Mouse (Mus musculus) C2C12 (cell line): Measurements from ENCODE around the gene Hlcs. TPM values are rescaled to one million over a fixed set of nuclear protein-coding genes. Genes with fewer than 3 reads are reported as not detected.

ENCODE experiments used
- H3K27me3 ChIP-seq: one replicate; pipeline ENCODE4 v1.6.1; 2011; ENCODE audit not compliant: control insufficient read depth, insufficient read depth, insufficient read length
- H3K36me3 ChIP-seq: one replicate; pipeline ENCODE4 v1.6.1; 2011; ENCODE audit not compliant: control insufficient read depth, insufficient read depth
- H3K4me3 ChIP-seq: one replicate; pipeline ENCODE4 v1.5.1; 2011; ENCODE audit warnings: mild to moderate bottlenecking, control low read depth; ENCODE audit not compliant: poor library complexity, insufficient read depth, severe bottlenecking
- H3K79me2 ChIP-seq: one replicate; pipeline ENCODE4 v1.6.1; 2011; ENCODE audit not compliant: control insufficient read depth, insufficient read depth
- H3K79me3 ChIP-seq: one replicate; pipeline ENCODE4 v1.6.1; 2011; ENCODE audit warnings: low read depth, control low read depth
- H3ac ChIP-seq: one replicate; pipeline ENCODE3; 2011; ENCODE audit warnings: low read depth; ENCODE audit not compliant: control insufficient read depth, insufficient read length
- CEBPB ChIP-seq: IDR thresholded peaks from one replicate; pipeline ENCODE4 v1.6.1; 2011; ENCODE audit warnings: low read depth, mild to moderate bottlenecking, control low read depth, moderate library complexity
- CTCF ChIP-seq: IDR thresholded peaks from one replicate; pipeline ENCODE4 v1.5.1; 2011; ENCODE audit not compliant: control insufficient read depth, insufficient read depth, insufficient read length
- FOSL1 ChIP-seq: IDR thresholded peaks from one replicate; pipeline ENCODE4 v1.8.0; 2011; ENCODE audit warnings: mild to moderate bottlenecking, low read length; ENCODE audit not compliant: poor library complexity, insufficient read depth, severe bottlenecking
- MAX ChIP-seq: IDR thresholded peaks from one replicate; pipeline ENCODE4 v1.6.1; 2011; ENCODE audit warnings: mild to moderate bottlenecking, control low read depth
- MYOD1 ChIP-seq: IDR thresholded peaks from one replicate; pipeline ENCODE4 v1.6.1; 2011; ENCODE audit warnings: low read depth; ENCODE audit not compliant: control insufficient read depth, insufficient read length
- MYOG ChIP-seq: IDR thresholded peaks from one replicate; pipeline ENCODE4 v1.6.1; 2011; ENCODE audit not compliant: control insufficient read depth, insufficient read length; ENCODE audit errors: extremely low read depth
- USF1 ChIP-seq: IDR thresholded peaks from one replicate; pipeline ENCODE4 v1.6.1; 2011; ENCODE audit warnings: low read depth, mild to moderate bottlenecking, control low read depth, moderate library complexity
- polyA plus RNA-seq: library from polyadenylated mRNA; unstranded; fragments of >200 nt; fragmentation: generic; extraction: Trizol; gene quantifications from one replicate; pipeline ENCODE4 v1.2.1, GENCODE M21; 2012; ENCODE audit warnings: missing spikeins

Hlcs gene
- polyA plus RNA-seq, 1 experiment, result 1.7 TPM

- H3K27me3 ChIP-seq, result no peaks in the 10 kb centered on the region
- no peak overlapping the region for H3K4me3 ChIP-seq
- H3K79me3 ChIP-seq, result no peaks in the 10 kb centered on the region
- H3K36me3 ChIP-seq, result no peaks in the 10 kb centered on the region
- H3K79me2 ChIP-seq, result no peaks in the 10 kb centered on the region
- no peak overlapping the region for H3ac ChIP-seq
- TF ChIP-seq CEBPB (no peak), CTCF (no peak), FOSL1 (no peak), MYOD1 (no peak), MAX (no peak), USF1 (no peak), MYOG (no peak)
Measured at GRCm38 (mm10) chr16:94163051-94163450, 150.3 kb downstream of the Hlcs start.

- TF ChIP-seq MYOG (no peak), FOSL1 (no peak), MAX (no peak), CTCF (no peak)
- H3ac ChIP-seq, result no peak overlapping the region
- no peaks in the 10 kb centered on the region for H3K79me3 ChIP-seq
- H3K79me2 ChIP-seq, result no peaks in the 10 kb centered on the region
- no peaks in the 10 kb centered on the region for H3K36me3 ChIP-seq
- no peak overlapping the region for H3K4me3 ChIP-seq
- no peaks in the 10 kb centered on the region for H3K27me3 ChIP-seq
Measured at GRCm38 (mm10) chr16:94162000-94162399, 151.4 kb downstream of the Hlcs start.

GRCm38 (mm10) chr16:94157819-94158218 lies 155.6 kb downstream of the Hlcs start:
- Histone ChIP-seq H3K79me2 (no peaks in the 10 kb centered on the region), H3K27me3 (no peaks in the 10 kb centered on the region), H3K4me3 (no peak overlapping the region), H3K36me3 (no peaks in the 10 kb centered on the region), H3ac (no peak overlapping the region), H3K79me3 (no peaks in the 10 kb centered on the region)
- no peak for TF ChIP-seq MAX
- TF ChIP-seq USF1, result peak; percentile 16

- H3K36me3 ChIP-seq, result no peaks in the 10 kb centered on the region
- H3K79me2 ChIP-seq, result no peaks in the 10 kb centered on the region
- no peaks in the 10 kb centered on the region for H3K79me3 ChIP-seq
- no peaks in the 10 kb centered on the region for H3K27me3 ChIP-seq
- no peak overlapping the region for H3K4me3 ChIP-seq
- TF ChIP-seq CTCF (no peak), USF1 (no peak), FOSL1 (no peak), CEBPB (no peak), MAX (no peak), MYOG (no peak), MYOD1 (no peak)
- no peak overlapping the region for H3ac ChIP-seq
Measured at GRCm38 (mm10) chr16:94155041-94155653, 158.2 kb downstream of the Hlcs start.

- H3K79me2 ChIP-seq, result no peaks in the 10 kb centered on the region
- no peak overlapping the region for H3ac ChIP-seq
- no peak overlapping the region for H3K4me3 ChIP-seq
- TF ChIP-seq USF1 (peak; percentile 55), MYOG (no peak), MYOD1 (no peak), FOSL1 (no peak), MAX (no peak), CEBPB (no peak)
- no peaks in the 10 kb centered on the region for H3K27me3 ChIP-seq
- H3K36me3 ChIP-seq, result no peaks in the 10 kb centered on the region
- H3K79me3 ChIP-seq, result no peaks in the 10 kb centered on the region
Measured at GRCm38 (mm10) chr16:94150125-94151103, 163.0 kb downstream of the Hlcs start.

GRCm38 (mm10) chr16:94148139-94148538 lies 165.2 kb downstream of the Hlcs start:
- no peaks in the 10 kb centered on the region for H3K79me3 ChIP-seq
- H3K79me2 ChIP-seq, result no peaks in the 10 kb centered on the region
- no peaks in the 10 kb centered on the region for H3K36me3 ChIP-seq
- peaks cover 6% of the 10 kb centered on the region for H3K27me3 ChIP-seq
- no peak overlapping the region for H3K4me3 ChIP-seq
- TF ChIP-seq MAX (no peak), CEBPB (no peak), USF1 (no peak), CTCF (no peak), MYOD1 (no peak), MYOG (no peak), FOSL1 (no peak)
- H3ac ChIP-seq, result no peak overlapping the region
